Mouse (Mus musculus): ENCODE results near the gene Med13l. TPM values are rescaled to one million over a fixed set of nuclear protein-coding genes. Genes with fewer than 3 reads are reported as not detected.

The Med13l gene
- total RNA-seq, 4 experiments from 2014 or later = 91.8 to 110 (median 101) TPM

GRCm38 (mm10) chr5:118773866-118774265, 213.4 kb downstream of the Med13l start:
- DNase-seq (ENCODE audit: low spot score in 2 of 2) = no peak

GRCm38 (mm10) chr5:118776396-118776795, 215.9 kb downstream of the Med13l start:
- DNase-seq (ENCODE audit: low spot score in 2 of 2) = no peak

GRCm38 (mm10) chr5:118781598-118781997, 221.1 kb downstream of the Med13l start:
- DNase-seq (ENCODE audit: low spot score in 2 of 2) = peak in 1 of 2 experiments; percentile 77

- DNase-seq (ENCODE audit: low spot score in 2 of 2) = no peak
These were observed 221.7 kb downstream of the Med13l start for GRCm38 (mm10) chr5:118782139-118782538.

GRCm38 (mm10) chr5:118789226-118789625, 228.7 kb downstream of the Med13l start:
- no peak for DNase-seq (ENCODE audit: low spot score in 2 of 2)

- DNase-seq (ENCODE audit: low spot score in 2 of 2) = no peak
These were observed 229.3 kb downstream of the Med13l start for GRCm38 (mm10) chr5:118789776-118790175.

- DNase-seq (ENCODE audit: low spot score in 2 of 2) = no peak
These were observed 237.3 kb downstream of the Med13l start for GRCm38 (mm10) chr5:118797811-118798210.

GRCm38 (mm10) chr5:118801592-118801991, 241.1 kb downstream of the Med13l start:
- DNase-seq (ENCODE audit: low spot score in 2 of 2) = no peak

GRCm38 (mm10) chr5:118802036-118802435, 241.6 kb downstream of the Med13l start:
- DNase-seq (ENCODE audit: low spot score in 2 of 2) = no peak

- DNase-seq (ENCODE audit: low spot score in 2 of 2) = no peak
These were observed 248.5 kb downstream of the Med13l start for GRCm38 (mm10) chr5:118808946-118809345.

GRCm38 (mm10) chr5:118809588-118809987, 249.1 kb downstream of the Med13l start:
- DNase-seq (ENCODE audit: low spot score in 2 of 2) = no peak

- no peak for DNase-seq (ENCODE audit: low spot score in 2 of 2)
These were observed 251.2 kb downstream of the Med13l start for GRCm38 (mm10) chr5:118811690-118812089.

GRCm38 (mm10) chr5:118812421-118812820, 251.9 kb downstream of the Med13l start:
- no peak for DNase-seq (ENCODE audit: low spot score in 2 of 2)

- DNase-seq (ENCODE audit: low spot score in 2 of 2) = no peak
These were observed 252.5 kb downstream of the Med13l start for GRCm38 (mm10) chr5:118812947-118813401.

- no peak for DNase-seq (ENCODE audit: low spot score in 2 of 2)
These were observed 253.6 kb downstream of the Med13l start for GRCm38 (mm10) chr5:118814052-118814451.

All from left cerebral cortex, adult 8-10 months (tissue).